Mouse (Mus musculus): ENCODE results near the gene Cmtm5. TPM values are rescaled to one million over a fixed set of nuclear protein-coding genes. Genes with fewer than 3 reads are reported as not detected.
A peak's percentile ranks its signal among the peaks of the same experiment; 100 is the strongest.
"Not testable (repeated sequence)": the region's sequence is repeated elsewhere in the genome, so short reads cannot be mapped to it uniquely, and the experiment has no call there.

Gene Cmtm5
- total and polyA plus RNA-seq, 3 experiments, result not detected

DNA sequence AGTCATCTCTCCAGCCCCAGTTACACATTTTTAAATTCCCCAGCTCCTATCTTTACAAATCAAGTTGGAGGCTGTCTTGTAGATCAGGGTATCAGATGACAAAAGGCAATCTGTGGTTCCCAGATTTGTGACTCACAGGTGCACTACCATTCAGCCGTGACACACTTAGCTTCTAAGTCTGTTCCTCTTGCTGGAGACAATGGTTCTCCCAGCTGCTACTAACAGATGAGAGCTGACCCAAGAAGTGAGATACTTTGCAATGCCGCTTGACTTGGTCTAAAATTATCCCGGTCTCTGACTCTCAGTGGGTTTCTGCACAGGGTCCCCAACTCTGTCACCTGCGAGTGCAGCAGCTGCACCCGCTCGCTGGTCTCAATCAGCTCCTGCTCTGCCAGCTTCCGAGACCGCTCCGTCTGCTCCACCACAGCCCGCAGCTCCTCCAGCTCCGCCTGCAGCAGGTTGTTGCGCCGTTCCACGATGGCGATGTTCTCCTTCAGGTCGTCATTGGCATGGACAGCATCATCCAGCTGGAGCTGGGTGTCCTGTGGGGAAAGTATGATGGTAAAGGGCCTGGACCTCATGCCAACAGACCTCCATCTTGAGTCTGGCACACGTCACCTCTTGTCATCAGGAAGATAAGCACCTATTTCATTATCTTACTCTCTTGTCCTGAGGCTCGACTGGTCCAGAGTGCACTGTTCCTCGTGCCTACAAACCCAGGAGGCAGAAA is 10.1 kb downstream of the Cmtm5 start:
- dilution Hi-C loops (cut with MboI; ENCODE audit: extremely low pct_ligation_motif_present, extremely low pct_unique_long_range_greater_than_20kb, low sequenced_read_pairs), result no loop called here
- peaks cover 7 to 20% of the 10 kb centered on the region in 2 experiments for H3K4me1 ChIP-seq (ENCODE audit: control insufficient read depth in 1 of 2, insufficient read depth in 2 of 2)
- no peak overlapping the region for H3K4me2 ChIP-seq (ENCODE audit: insufficient read depth, low read depth, poor library complexity, severe bottlenecking)
- no peak overlapping the region for H3K9ac ChIP-seq (ENCODE audit: insufficient read depth, low read depth)
- no peak overlapping the region for H3K27ac ChIP-seq (ENCODE audit: insufficient read depth, low read depth)
- H3K79me2 ChIP-seq (replicated peaks; ENCODE audit: control insufficient read depth, extremely low read depth, insufficient read depth, poor library complexity, severe bottlenecking), result no peaks in the 10 kb centered on the region
- TF ChIP-seq CHD1 (IDR thresholded peaks at IDR 0.05; ENCODE audit: low read depth, low read length), result no peak
- no peak for TF ChIP-seq CHD2 (IDR thresholded peaks at IDR 0.05; ENCODE audit: low read length)
- no peak for TF ChIP-seq NELFE (IDR thresholded peaks at IDR 0.05; ENCODE audit: low read depth, low read length)
- no peak for TF ChIP-seq RCOR1 (conservative IDR thresholded peaks at IDR 0.05; ENCODE audit: low read depth, low read length)
- no peak for TF ChIP-seq RAD21 (IDR thresholded peaks at IDR 0.05; ENCODE audit: low read depth, low read length)
- no peak for TF ChIP-seq SIN3A (IDR thresholded peaks at IDR 0.05; ENCODE audit: low read length)
- TF ChIP-seq TCF12 (IDR thresholded peaks at IDR 0.05; ENCODE audit: low read depth, low read length), result no peak
- no peak for TF ChIP-seq MAZ (IDR thresholded peaks at IDR 0.05; ENCODE audit: low read depth, low read length)
- TF ChIP-seq HCFC1 (IDR thresholded peaks at IDR 0.05; ENCODE audit: low read depth, low read length), result no peak
- TF ChIP-seq ELF1 (IDR thresholded peaks at IDR 0.05; ENCODE audit: low read depth, low read length), result no peak
- no peak for TF ChIP-seq ZKSCAN1 (IDR thresholded peaks at IDR 0.05; ENCODE audit: borderline replicate concordance, low read depth, low read length)
- TF ChIP-seq MEF2A (IDR thresholded peaks at IDR 0.05; ENCODE audit: borderline replicate concordance, low read depth, low read length), result no peak
- no peak for TF ChIP-seq JUN (IDR thresholded peaks at IDR 0.05; ENCODE audit: insufficient read depth, low read depth, low read length)
- no peak for TF ChIP-seq POLR2A (IDR thresholded peaks at IDR 0.05; ENCODE audit: low read depth, low read length)
- no peak for TF ChIP-seq ETS1 (conservative IDR thresholded peaks at IDR 0.05; ENCODE audit: low read depth, low read length)
- TF ChIP-seq USF1 (IDR thresholded peaks at IDR 0.05; ENCODE audit: low read depth, low read length), result no peak
- TF ChIP-seq POLR2AphosphoS2 (IDR thresholded peaks at IDR 0.05; ENCODE audit: low read depth, low read length), result no peak
- no peaks in the 10 kb centered on the region for H3K9me3 ChIP-seq (replicated peaks; ENCODE audit: low read length)
- no peak overlapping the region for H3K4me3 ChIP-seq (replicated peaks in 1 of 3; ENCODE audit: low read depth in 2 of 3, low read length in 2 of 3, poor library complexity in 1 of 3)
- DNase-seq (ENCODE audit: extremely low read depth), result peak; percentile 51
- peaks cover 51% of the 10 kb centered on the region for H3K27me3 ChIP-seq (replicated peaks)
- in situ Hi-C loops (cut with MboI; ENCODE audit: low pct_ligation_motif_present, low pct_unique_long_range_greater_than_20kb, low sequenced_read_pairs), result no loop called here
- H3K36me3 ChIP-seq (replicated peaks in 1 of 2; ENCODE audit: control insufficient read depth in 1 of 2, insufficient read depth in 1 of 2, low read length in 1 of 2), result no peaks in the 10 kb centered on the region

DNA sequence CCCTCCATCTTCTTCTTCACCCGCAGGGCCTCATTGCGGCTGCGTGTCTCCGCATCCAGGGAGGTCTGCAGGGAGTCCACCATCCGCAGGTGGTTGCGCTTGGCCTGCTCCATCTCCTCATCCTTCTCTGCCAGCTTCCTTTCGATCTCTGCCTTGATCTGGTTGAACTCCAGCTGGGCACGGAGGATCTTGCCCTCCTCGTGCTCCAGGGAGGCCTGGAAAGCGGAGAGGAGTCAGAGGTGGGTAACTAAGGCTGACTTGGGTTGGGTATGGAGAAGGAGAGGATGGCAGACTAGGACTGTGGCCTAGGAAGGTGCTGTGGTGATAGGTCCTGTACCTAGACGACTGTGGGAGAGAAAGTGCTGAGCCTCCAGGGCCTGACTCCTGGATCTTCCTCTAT is 10.9 kb downstream of the Cmtm5 start:
- H3K36me3 ChIP-seq (replicated peaks in 1 of 2; ENCODE audit: control insufficient read depth in 1 of 2, insufficient read depth in 1 of 2, low read length in 1 of 2); H3K9ac ChIP-seq (ENCODE audit: insufficient read depth, low read depth); DNase-seq (ENCODE audit: extremely low read depth); in situ Hi-C loops (cut with MboI; ENCODE audit: low pct_ligation_motif_present, low pct_unique_long_range_greater_than_20kb, low sequenced_read_pairs); H3K9me3 ChIP-seq (replicated peaks; ENCODE audit: low read length); H3K4me2 ChIP-seq (ENCODE audit: insufficient read depth, low read depth, poor library complexity, severe bottlenecking); H3K79me2 ChIP-seq (replicated peaks; ENCODE audit: control insufficient read depth, extremely low read depth, insufficient read depth, poor library complexity, severe bottlenecking); dilution Hi-C loops (cut with MboI; ENCODE audit: extremely low pct_ligation_motif_present, extremely low pct_unique_long_range_greater_than_20kb, low sequenced_read_pairs); H3K4me3 ChIP-seq (replicated peaks in 1 of 3; ENCODE audit: low read depth in 2 of 3, low read length in 2 of 3, poor library complexity in 1 of 3); H3K27ac ChIP-seq (ENCODE audit: insufficient read depth, low read depth): not testable (repeated sequence)
- H3K4me1 ChIP-seq (ENCODE audit: control insufficient read depth in 1 of 2, insufficient read depth in 2 of 2), result peaks cover 7 to 20% of the 10 kb centered on the region in 2 experiments
- H3K27me3 ChIP-seq (replicated peaks), result peaks cover 51% of the 10 kb centered on the region
